Mouse (Mus musculus) adrenal gland (tissue): ENCODE results near the gene Paqr8.

ENCODE experiments used
- intact Hi-C: fragments of 180-260 bp; cut with DNase I; formaldehyde crosslinking; loops from one replicate; pipeline ENCODE4 v1.15.1; 2025
- long read RNA-seq, 2 experiments: library from polyadenylated mRNA; unstranded; transcript quantifications; one replicate each; pipeline ENCODE4 v2.0.0; 2020; ENCODE audit warnings: borderline replicate concordance in 1 of 2; ENCODE audit not compliant: insufficient replicate concordance in 1 of 2

Paqr8 gene
- long read RNA-seq, experiment 1, full-length matches to known transcripts, result 8 of 13 reads
- long read RNA-seq, experiment 1, partial matches to known transcripts, result 1 of 13 reads
- long read RNA-seq, experiment 1, other reads (novel, unspliced or antisense), result 4 of 13 reads
- long read RNA-seq, experiment 2, full-length matches to known transcripts, result 2 of 11 reads
- long read RNA-seq, experiment 2, partial matches to known transcripts, result 0 of 11 reads
- long read RNA-seq, experiment 2, other reads (novel, unspliced or antisense), result 9 of 11 reads

- intact Hi-C loops, result loop anchor here (5.0 kb wide), 2 partner anchors 58 to 188 kb away; no protein-coding TSS in a partner anchor
Measured at GRCm38 (mm10) chr1:20890404-20890921, at the start of gene Paqr8. Gene Paqr8, plus strand, starts transcription at chr1:20890606.

DNA sequence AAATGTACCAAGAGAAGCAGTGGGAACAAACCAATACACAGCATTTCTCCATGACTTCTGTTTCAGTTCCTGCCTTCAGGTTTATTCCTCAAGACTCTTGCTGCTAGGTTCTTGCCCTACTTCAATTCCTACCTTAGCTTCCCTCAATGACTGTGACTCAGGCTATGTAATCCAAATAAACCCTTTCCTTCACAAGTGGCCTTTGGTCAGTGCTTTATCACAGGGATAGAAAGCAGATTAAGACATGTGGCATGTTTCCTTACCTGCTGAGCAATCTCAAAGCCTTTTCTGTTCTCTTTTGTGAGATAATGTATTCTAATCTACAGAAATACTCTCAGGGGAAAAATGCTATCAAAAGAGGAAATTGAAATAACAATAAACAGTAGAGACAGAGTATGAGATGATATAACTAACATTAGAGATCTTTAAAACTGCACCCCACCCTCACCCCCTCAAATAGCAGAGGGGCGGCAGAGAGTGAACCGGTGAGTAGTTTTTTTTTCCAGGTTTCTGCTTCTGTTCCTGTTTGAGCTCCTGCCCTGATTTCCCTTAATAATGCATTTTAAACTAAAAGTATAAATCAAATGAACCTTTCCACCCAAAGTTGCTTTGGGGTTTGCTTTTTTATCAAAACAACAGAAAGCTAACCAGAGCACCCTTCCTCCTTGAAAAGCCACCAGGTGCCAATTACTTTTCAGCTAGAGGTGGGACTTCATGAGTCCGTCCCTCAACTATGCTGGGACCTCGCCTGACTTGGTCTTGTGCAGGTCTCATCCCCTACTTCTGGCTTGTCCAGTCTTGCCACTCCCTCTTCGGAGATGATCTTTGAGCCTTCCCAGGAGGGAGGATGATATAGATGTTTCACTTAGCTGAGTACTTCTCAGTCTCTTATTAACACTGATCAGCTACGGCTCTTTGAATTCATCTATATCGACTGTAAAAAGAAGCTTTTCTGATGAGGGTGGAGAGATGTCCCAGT lies 33.2 kb upstream of the Paqr8 start:
- intact Hi-C loops, result no loop called here

DNA sequence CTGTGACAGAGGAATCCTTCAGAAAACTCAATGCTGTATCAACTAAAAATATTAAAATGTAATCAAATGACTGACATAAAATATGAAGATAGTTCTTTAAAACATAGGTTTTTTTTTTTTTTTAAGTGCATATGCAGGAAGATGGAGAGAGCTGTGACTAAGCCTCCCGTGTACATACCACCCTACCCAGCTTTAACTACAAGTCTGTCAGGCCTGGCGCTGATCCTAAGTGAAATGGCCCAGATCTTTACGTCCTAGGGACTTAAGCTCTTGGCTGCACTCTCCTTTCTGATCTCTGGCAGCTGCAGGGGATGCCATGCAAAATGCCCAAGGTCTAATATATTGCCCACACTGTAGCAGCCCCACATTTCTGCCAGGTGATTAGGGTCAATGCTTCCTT lies 29.6 kb upstream of the Paqr8 start:
- intact Hi-C loops, result no loop called here

DNA sequence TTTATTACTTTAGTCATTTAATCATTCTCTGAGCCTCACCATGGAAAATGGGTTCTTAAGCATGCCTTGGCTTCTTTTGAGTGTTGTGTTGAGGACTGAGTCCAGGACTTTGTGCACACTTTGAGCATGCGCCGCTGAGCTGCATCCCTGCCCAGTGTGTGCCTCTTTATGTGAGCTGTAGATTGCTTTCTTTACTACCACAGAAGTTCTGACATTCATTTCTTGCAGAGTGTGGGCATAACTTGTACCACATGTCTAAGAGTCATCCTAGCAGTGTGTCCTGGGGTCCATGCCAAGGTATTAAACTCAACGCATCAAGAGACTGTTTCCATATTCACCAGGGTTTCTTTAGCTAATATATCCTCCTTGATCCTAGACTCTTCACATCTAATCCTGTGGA lies 28.5 kb upstream of the Paqr8 start:
- intact Hi-C loops, result no loop called here

GRCm38 (mm10) chr1:20863452-20864172 lies 26.8 kb upstream of the Paqr8 start:
- intact Hi-C loops, result no loop called here

GRCm38 (mm10) chr1:20867241-20867902 lies 23.0 kb upstream of the Paqr8 start:
- intact Hi-C loops, result no loop called here

- intact Hi-C loops, result no loop called here
Measured at GRCm38 (mm10) chr1:20868036-20868435, 22.4 kb upstream of the Paqr8 start.

DNA sequence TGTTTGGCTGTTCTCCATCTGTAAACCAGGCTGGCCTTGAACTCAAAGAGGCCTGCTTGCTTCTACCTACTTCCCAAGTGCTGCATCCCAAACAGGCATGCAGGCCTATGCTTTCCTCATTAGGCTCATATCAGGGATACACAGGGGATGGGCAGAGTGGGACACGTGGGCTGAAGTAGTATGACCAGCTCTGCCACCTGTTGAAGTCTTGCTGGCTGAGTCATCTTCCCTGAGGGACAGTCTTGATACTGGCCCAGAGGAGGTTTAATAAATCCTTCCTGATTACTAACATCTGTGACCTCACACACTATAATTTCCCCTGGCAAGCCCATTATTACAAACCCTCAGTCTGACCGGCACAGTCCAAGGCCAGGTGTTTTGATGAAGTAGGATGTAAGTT lies 19.5 kb upstream of the Paqr8 start:
- intact Hi-C loops, result no loop called here

- intact Hi-C loops, result no loop called here
Measured at GRCm38 (mm10) chr1:20872496-20872895, 17.9 kb upstream of the Paqr8 start.

DNA sequence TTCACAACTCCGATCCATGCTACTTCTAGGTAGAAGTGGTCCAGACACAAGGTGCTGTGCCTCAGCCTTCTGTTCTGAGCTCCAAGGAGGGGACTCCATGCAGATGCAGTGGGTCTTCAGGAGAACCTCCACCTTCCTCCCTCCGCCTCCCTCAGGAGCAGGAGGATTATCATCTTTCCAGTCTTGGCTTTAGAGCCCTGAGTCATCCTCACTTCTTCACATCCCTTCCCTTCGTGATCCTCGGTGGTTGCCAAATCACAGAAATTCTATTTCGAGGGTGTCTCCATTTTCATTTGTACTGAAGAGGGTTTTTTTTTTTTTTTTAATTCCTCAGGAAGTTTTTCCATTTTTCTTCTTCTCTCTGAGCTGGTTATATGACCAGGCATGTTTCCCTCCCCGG lies 16.3 kb upstream of the Paqr8 start:
- intact Hi-C loops, result no loop called here

DNA sequence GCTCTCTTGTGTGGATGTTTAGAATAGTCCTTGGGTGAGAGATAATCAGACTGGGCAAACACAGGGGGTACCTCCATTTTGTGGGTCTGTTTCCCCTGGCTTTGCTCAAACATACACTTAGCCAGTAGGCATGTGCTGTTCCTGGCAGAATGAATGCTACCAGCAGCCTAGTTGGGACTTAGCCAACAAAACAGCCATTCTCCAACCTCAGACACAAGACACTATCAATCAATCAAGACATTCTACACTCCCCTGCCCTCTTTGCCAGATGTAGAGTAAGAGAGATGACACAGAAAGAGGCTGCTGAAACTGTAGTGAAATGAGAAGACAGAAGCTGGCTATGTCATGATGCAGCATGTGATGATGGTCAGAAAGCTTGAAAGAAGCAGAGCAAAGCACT lies 13.1 kb upstream of the Paqr8 start:
- intact Hi-C loops, result no loop called here

GRCm38 (mm10) chr1:20879361-20879760 lies 11.0 kb upstream of the Paqr8 start:
- intact Hi-C loops, result no loop called here

- intact Hi-C loops, result no loop called here
Measured at GRCm38 (mm10) chr1:20883079-20883478, 7.3 kb upstream of the Paqr8 start.

DNA sequence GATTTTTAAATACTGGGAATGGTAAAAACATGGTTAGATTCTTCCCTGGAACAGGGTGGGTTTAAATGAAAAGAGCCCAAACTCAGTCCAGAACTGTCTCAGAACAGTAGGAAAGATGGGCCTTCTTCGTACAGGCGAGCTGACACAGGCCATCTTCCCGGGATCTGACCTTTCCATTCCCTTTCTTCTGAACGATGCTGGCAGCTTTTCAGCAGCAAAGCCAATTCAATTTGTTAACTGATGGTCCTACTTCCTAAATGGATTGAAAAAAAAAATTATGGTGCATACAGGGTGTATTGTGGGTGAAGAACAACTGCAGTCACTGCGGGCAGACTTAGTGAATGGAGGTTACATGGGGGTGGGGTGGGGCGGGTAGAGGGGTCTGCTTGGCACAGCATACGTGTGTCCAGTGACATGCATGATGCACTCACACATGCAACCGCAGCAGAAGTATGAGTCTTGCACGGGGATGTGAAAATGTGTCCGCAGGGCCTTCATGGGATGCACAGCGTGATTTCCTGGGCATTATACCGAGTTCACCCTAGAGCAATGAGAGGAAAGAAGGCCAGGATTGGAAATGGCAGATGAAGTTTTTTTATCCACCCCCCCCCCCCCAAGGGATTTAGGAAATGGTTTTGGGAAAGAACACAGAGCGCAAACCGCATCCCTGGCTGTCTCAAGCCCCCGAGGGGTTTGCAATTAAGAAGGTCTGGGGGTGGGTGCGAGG lies 566 bp upstream of the Paqr8 start:
- intact Hi-C loops, result loop anchor here (5.0 kb wide), 2 partner anchors 58 to 188 kb away; no protein-coding TSS in a partner anchor

GRCm38 (mm10) chr1:20890941-20891399 lies 564 bp downstream of the Paqr8 start:
- intact Hi-C loops, result loop anchor here (5.0 kb wide), 2 partner anchors 59 to 189 kb away; no protein-coding TSS in a partner anchor

- intact Hi-C loops, result loop anchor here (5.0 kb wide), 2 partner anchors 61 to 191 kb away; no protein-coding TSS in a partner anchor
Measured at GRCm38 (mm10) chr1:20893059-20893458, 2.7 kb downstream of the Paqr8 start.

DNA sequence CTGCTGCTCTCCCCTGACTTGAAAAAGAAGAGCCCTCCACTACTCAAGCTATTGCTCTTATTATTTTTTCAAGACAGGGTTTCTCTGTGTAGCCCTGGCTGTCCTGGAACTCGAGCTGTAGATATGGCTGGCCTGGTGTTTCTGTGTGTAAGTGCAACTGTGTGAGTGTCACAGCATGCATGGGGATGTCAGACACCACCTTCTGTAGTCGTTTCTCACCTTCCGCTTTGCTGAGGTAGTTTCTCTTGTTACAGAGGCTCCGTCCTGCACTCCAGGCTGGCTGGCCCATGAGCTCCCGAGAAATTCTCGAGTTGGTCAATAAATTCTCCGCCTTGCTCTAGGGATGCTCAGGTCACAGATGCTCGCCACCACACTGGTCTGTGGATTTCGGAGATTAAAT lies 8.0 kb downstream of the Paqr8 start:
- intact Hi-C loops, result no loop called here

DNA sequence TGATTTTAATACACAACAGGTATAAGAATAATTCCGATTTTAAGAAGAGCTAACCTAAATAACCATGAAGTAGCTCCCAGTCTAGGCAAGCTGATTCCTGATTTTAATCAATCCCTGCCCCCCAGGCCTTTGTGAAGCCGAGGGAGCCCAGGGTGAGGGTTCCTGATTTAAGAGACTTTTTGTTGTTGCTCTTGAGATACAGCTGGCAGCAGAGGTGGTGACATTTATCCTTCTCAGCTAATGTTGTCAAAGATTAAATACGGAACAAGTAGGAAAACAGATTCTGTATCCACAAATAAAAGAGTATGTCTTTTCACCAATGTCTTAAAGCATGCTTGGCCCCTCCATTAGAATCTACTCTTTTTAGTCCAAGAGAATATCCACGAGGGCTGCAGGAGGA lies 9.9 kb downstream of the Paqr8 start:
- intact Hi-C loops, result no loop called here

- intact Hi-C loops, result no loop called here
Measured at GRCm38 (mm10) chr1:20905501-20906127, 15.2 kb downstream of the Paqr8 start.
